In the genomic region with DNA sequence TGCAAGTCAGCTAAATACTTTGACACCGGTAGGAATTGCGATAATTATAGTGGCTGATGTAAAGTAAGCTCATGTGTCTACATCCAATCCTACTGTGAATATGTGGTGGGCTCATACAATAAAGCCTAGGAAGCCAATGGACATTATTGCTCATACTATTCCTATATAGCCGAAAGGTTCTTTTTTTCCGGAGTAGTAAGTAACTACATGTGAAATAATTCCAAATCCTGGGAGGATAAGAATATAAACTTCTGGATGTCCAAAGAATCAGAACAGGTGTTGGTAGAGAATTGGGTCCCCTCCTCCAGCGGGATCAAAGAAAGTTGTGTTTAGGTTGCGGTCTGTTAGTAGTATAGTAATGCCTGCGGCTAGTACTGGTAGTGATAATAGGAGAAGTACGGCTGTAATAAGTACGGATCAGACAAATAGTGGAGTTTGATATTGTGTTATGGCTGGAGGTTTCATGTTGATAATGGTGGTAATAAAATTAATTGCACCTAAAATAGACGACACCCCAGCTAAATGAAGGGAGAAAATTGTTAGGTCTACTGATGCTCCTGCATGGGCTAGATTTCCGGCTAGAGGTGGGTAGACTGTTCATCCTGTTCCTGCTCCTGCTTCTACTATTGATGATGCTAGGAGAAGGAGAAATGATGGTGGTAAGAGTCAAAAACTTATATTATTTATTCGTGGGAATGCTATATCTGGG, we compare ENCODE assay signal across 10 mouse cellular contexts. TPM values are rescaled to one million over a fixed set of nuclear protein-coding genes. Genes with fewer than 3 reads are reported as not detected.
DNase-seq lines count a peak whose midpoint lies in the region; ATAC-seq lines count a peak whose summit lies in the region.
"Not testable (repeated sequence)": the region's sequence is repeated elsewhere in the genome, so short reads cannot be mapped to it uniquely, and the experiment has no call there.
"Had no signal": no experiment of that assay in that cellular context is flagged by ENCODE, and none has a peak within 500 bp of the region (broad histone marks: within the 10 kb centered on the region; RNA-seq: fewer than 3 reads in every experiment).

No protein-coding gene starts in this region.

- H3K4me1 ChIP-seq in embryonic facial prominence, embryonic 14.5 days (ENCODE audit: control insufficient read depth, insufficient read depth, low read length); hindbrain, embryonic 15.5 days (replicated peaks); limb, embryonic 11.5 days (ENCODE audit: control insufficient read depth, insufficient read depth, low read length); lung, embryonic 15.5 days: not testable (repeated sequence)

- H3K27me3 ChIP-seq in embryonic facial prominence, embryonic 14.5 days (replicated peaks; ENCODE audit: control insufficient read depth, insufficient read depth, low read length); hindbrain, embryonic 15.5 days; limb, embryonic 11.5 days (ENCODE audit: control insufficient read depth, insufficient read depth, low read length); lung, embryonic 15.5 days: not testable (repeated sequence)

- not testable (repeated sequence) for H3K9ac ChIP-seq in embryonic facial prominence, embryonic 14.5 days (ENCODE audit: low read depth, low read length); hindbrain, embryonic 15.5 days; limb, embryonic 11.5 days (ENCODE audit: low read length); lung, embryonic 15.5 days

- not testable (repeated sequence) for H3K36me3 ChIP-seq in embryonic facial prominence, embryonic 14.5 days (ENCODE audit: control insufficient read depth, insufficient read depth, low read length); hindbrain, embryonic 15.5 days; limb, embryonic 11.5 days (ENCODE audit: control insufficient read depth, insufficient read depth, low read length); lung, embryonic 15.5 days

- H3K27ac ChIP-seq in embryonic facial prominence, embryonic 14.5 days (replicated peaks; ENCODE audit: low read depth, low read length); hindbrain, embryonic 15.5 days (replicated peaks); limb, embryonic 11.5 days (replicated peaks; ENCODE audit: low read depth, low read length); lung, embryonic 15.5 days: not testable (repeated sequence)

- not testable (repeated sequence) for H3K4me3 ChIP-seq in embryonic facial prominence, embryonic 14.5 days (ENCODE audit: low read depth, low read length); hindbrain, embryonic 15.5 days; limb, embryonic 11.5 days (ENCODE audit: low read depth, low read length); lung, embryonic 15.5 days

- ATAC-seq in embryonic facial prominence, embryonic 14.5 days (ENCODE audit: low read depth) = peak; percentile 94
- peak; percentile 43 for ATAC-seq in granulocyte monocyte progenitor cell, adult 5-6 weeks (replicated peaks; ENCODE audit: poor library complexity, severe bottlenecking)
- peak; percentile 94 for ATAC-seq in hindbrain, embryonic 15.5 days (ENCODE audit: low FRiP score, low read depth)
- peak; percentile 97 for ATAC-seq in limb, embryonic 11.5 days (ENCODE audit: insufficient number of reproducible peaks, low FRiP score, low TSS enrichment, low read depth)
- ATAC-seq in lung, embryonic 15.5 days (ENCODE audit: borderline replicate concordance, extremely low read depth, low FRiP score, low TSS enrichment) = peak; percentile 94
- ATAC-seq in monocyte, adult 5-6 weeks (replicated peaks; ENCODE audit: insufficient number of reproducible peaks, low FRiP score, low TSS enrichment, poor library complexity, severe bottlenecking) = peak; percentile 75

- not testable (repeated sequence) for H3K4me2 ChIP-seq in embryonic facial prominence, embryonic 14.5 days (ENCODE audit: low read depth, low read length); hindbrain, embryonic 15.5 days; limb, embryonic 11.5 days (ENCODE audit: low read depth, severe bottlenecking); lung, embryonic 15.5 days

- 74% methylated on average over 12 of the region's 12 CpGs for WGBS in embryonic facial prominence, embryonic 14.5 days
- 73% methylated on average over 12 of the region's 12 CpGs for WGBS in hindbrain, embryonic 15.5 days
- 69% methylated on average over 12 of the region's 12 CpGs for WGBS in limb, embryonic 11.5 days
- 75% methylated on average over 12 of the region's 12 CpGs for WGBS in lung, embryonic 15.5 days

- peak; percentile 13 for DNase-seq in MN1 (ENCODE audit: low spot score)
- DNase-seq in embryonic facial prominence, embryonic 14.5 days (ENCODE audit: low spot score); limb, embryonic 11.5 days (ENCODE audit: low spot score): not testable (repeated sequence)

- not testable (repeated sequence) for H3K9me3 ChIP-seq in embryonic facial prominence, embryonic 14.5 days (ENCODE audit: control insufficient read depth, low read length); hindbrain, embryonic 15.5 days; limb, embryonic 11.5 days (ENCODE audit: control insufficient read depth, low read length); lung, embryonic 15.5 days

RNA-seq across cellular contexts. Expression of gene Gad2, which starts 33.2 kb away (rescaled TPM):
- 0.22 and 0.68 TPM in 2 replicates for polyA plus RNA-seq in embryonic facial prominence, embryonic 14.5 days (2014; fragmentation: Nextera tagmentation; extraction: Ambion mirVana)
- total RNA-seq in granulocyte monocyte progenitor cell, adult 5-6 weeks (2014; fragmentation: Nextera tagmentation) = not detected in 2 replicates
- total RNA-seq in granulocyte monocyte progenitor cell, adult 5-6 weeks (2017) = not detected in 2 replicates
- 40.7 and 41.7 TPM in 2 replicates for polyA plus RNA-seq in hindbrain, embryonic 15.5 days (2015; fragmentation: Nextera tagmentation; extraction: Ambion mirVana)
- 0.07 TPM in 1 of 2 replicates, not detected in the other for polyA plus RNA-seq in limb, embryonic 11.5 days (2014; fragmentation: Nextera tagmentation; extraction: Ambion mirVana)
- 0.19 and 0.56 TPM in 2 replicates for polyA plus RNA-seq in lung, embryonic 15.5 days (2015; fragmentation: Nextera tagmentation; extraction: Ambion mirVana)
- total RNA-seq in monocyte, adult 5-6 weeks (2017) = not detected in 3 replicates
- total RNA-seq: heart, adult 2 months had no signal
- polyA plus RNA-seq: heart, adult 2 months; macrophage; urinary bladder, adult 2 months had no signal

Comparison
In these comparisons a context has a peak if more than half of its experiments do, and no peak if none do; other contexts are left out.
1. ATAC-seq: peak in every context shown above with its lines; median percentile 97 in limb, embryonic 11.5 days; 94 in embryonic facial prominence, embryonic 14.5 days; 94 in hindbrain, embryonic 15.5 days; 94 in lung, embryonic 15.5 days; 75 in monocyte, adult 5-6 weeks; 43 in granulocyte monocyte progenitor cell, adult 5-6 weeks.
2. RNA of gene Gad2, which starts 33.2 kb away (polyA plus RNA-seq): 40.7 to 41.7 TPM in hindbrain, embryonic 15.5 days; 0.19 to 0.56 TPM in lung, embryonic 15.5 days, 0.22 to 0.68 TPM in embryonic facial prominence, embryonic 14.5 days and 0.07 TPM in limb, embryonic 11.5 days; every median in the first group is over 10 times any median in the second.